Mouse (Mus musculus): ENCODE data around the gene 9830107B12Rik.

DNA sequence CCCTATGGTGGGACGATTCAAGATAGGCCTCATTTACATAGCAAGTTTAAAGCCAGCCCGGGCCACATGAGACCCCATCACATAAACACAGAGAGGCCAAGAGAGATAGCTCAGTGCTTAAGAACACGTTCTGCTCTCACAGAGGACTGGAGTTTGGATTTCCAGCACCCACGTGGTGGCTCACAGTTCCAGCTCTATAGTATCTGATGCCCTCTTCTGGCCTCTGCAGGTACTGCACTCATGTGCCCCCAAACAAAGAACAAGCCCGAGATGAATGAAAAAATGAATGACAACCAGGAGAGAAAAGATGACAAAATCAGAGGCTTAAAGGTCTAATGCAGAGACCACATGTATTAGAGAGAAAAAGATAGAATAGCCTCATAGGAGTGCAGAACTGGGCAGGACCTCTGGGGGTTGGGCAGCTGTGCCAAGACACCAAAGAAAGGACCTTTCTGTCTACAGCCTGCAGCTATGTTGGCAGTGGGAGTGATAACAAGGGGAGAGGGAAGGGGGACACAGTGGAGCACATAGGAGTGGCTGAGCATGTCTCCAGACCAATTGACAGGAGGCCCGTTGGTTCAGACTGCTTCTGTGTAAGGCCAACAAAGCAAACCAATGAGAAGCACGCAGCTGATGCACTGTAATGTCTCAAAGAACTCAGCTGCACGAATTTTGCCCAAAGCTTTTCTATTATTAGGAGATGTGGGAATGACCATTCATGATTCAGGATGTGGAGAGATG lies 35.4 kb downstream of the 9830107B12Rik start:
- TF ChIP-seq CTCF (IDR thresholded peaks at IDR 0.05; ENCODE audit: extremely low read depth, insufficient read depth, insufficient read length, insufficient replicate concordance) (peak; percentile 47; the same call in 1 of the 2 replicates), POLR2A (IDR thresholded peaks at IDR 0.05; ENCODE audit: low read depth, low read length) (no peak)
